Mouse (Mus musculus) MEL (cell line): ENCODE data around the gene Cbfa2t2. TPM values are rescaled to one million over a fixed set of nuclear protein-coding genes. Genes with fewer than 3 reads are reported as not detected.

Source experiments
- DNase-seq: peaks from one replicate; pipeline ENCODE4 v3.0.0; 2011; ENCODE audit warnings: low read depth, low spot score
- H3K27ac ChIP-seq: 2 replicates; pipeline ENCODE4 v1.5.1; 2012; ENCODE audit warnings: low read depth, mild to moderate bottlenecking, control low read depth, low read length, moderate library complexity; ENCODE audit not compliant: control insufficient read depth
- H3K27me3 ChIP-seq, 2 experiments: fragments of 150-350 bp in 1 of 2; sonication (generic) in 1 of 2; 2 replicates each; pipeline ENCODE4 v1.6.1; 2012; ENCODE audit warnings: low read length in 2 of 2, mild to moderate bottlenecking in 2 of 2, improper control_type of control experiment in 1 of 2, moderate library complexity in 1 of 2; ENCODE audit not compliant: insufficient read depth in 2 of 2, control insufficient read depth in 1 of 2
- H3K36me3 ChIP-seq, 2 experiments: 2 replicates each; pipeline ENCODE4 v1.6.1; 2012 to 2014; ENCODE audit warnings: low read length in 2 of 2, improper control_type of control experiment in 1 of 2, inconsistent platforms in 1 of 2, mild to moderate bottlenecking in 1 of 2; ENCODE audit not compliant: insufficient read depth in 2 of 2, control insufficient read depth in 1 of 2
- H3K4me1 ChIP-seq, 2 experiments: fragments of 150-350 bp in 1 of 2; sonication (generic) in 1 of 2; 2 replicates each; pipeline ENCODE4 v1.6.1; 2012; ENCODE audit warnings: low read length in 2 of 2, improper control_type of control experiment in 1 of 2, mild to moderate bottlenecking in 1 of 2; ENCODE audit not compliant: insufficient read depth in 2 of 2, control insufficient read depth in 1 of 2
- H3K4me3 ChIP-seq, 2 experiments: fragments of 150-350 bp in 1 of 2; sonication (generic) in 1 of 2; 2 replicates each; pipeline ENCODE4 v1.5.1; 2012; ENCODE audit warnings: low read depth in 2 of 2, low read length in 2 of 2, mild to moderate bottlenecking in 2 of 2, moderate library complexity in 2 of 2, control low read depth in 1 of 2, improper control_type of control experiment in 1 of 2; ENCODE audit not compliant: control insufficient read depth in 1 of 2, insufficient read depth in 1 of 2
- H3K79me2 ChIP-seq: 2 replicates; pipeline ENCODE4 v1.6.1; 2012; ENCODE audit warnings: mild to moderate bottlenecking, low read length, moderate library complexity; ENCODE audit not compliant: control insufficient read depth, poor library complexity, insufficient read depth
- H3K9ac ChIP-seq: 2 replicates; pipeline ENCODE4 v1.6.1; 2012; ENCODE audit warnings: low read depth, mild to moderate bottlenecking, control low read depth, low read length, moderate library complexity; ENCODE audit not compliant: control insufficient read depth, poor library complexity, severe bottlenecking
- H3K9me3 ChIP-seq: fragments of 150-350 bp; sonication (generic); replicated peaks from 2 replicates; pipeline ENCODE4 v1.6.1; 2012; ENCODE audit warnings: mild to moderate bottlenecking, low read length, improper control_type of control experiment, moderate library complexity; ENCODE audit not compliant: insufficient read depth
- BHLHE40 ChIP-seq: IDR thresholded peaks from 2 replicates; pipeline ENCODE4 v1.6.1; 2012; ENCODE audit warnings: low read depth, mild to moderate bottlenecking, inconsistent platforms, low read length, improper control_type of control experiment, borderline replicate concordance
- CHD2 ChIP-seq: IDR thresholded peaks from 2 replicates; pipeline ENCODE4 v1.6.1; 2011; ENCODE audit warnings: low read length, improper control_type of control experiment
- CTCF ChIP-seq, 3 experiments: IDR thresholded peaks in 2 of 3; conservative IDR thresholded peaks in 1 of 3; 2 replicates each; pipeline ENCODE4 v1.5.1; 2011 to 2012; ENCODE audit warnings: low read length in 3 of 3, low read depth in 2 of 3, mild to moderate bottlenecking in 2 of 3, improper control_type of control experiment in 1 of 3, inconsistent platforms in 1 of 3, mixed read lengths in 1 of 3, moderate library complexity in 1 of 3; ENCODE audit not compliant: control insufficient read depth in 1 of 3, insufficient read depth in 1 of 3, poor library complexity in 1 of 3, severe bottlenecking in 1 of 3
- ELF1 ChIP-seq: IDR thresholded peaks from 2 replicates; pipeline ENCODE4 v1.6.1; 2014; ENCODE audit warnings: low read depth, mild to moderate bottlenecking, inconsistent platforms, low read length, improper control_type of control experiment, moderate library complexity
- ETS1 ChIP-seq: IDR thresholded peaks from 2 replicates; pipeline ENCODE4 v1.6.1; 2012; ENCODE audit warnings: low read depth, mild to moderate bottlenecking, inconsistent platforms, low read length, improper control_type of control experiment, moderate library complexity
- GABPA ChIP-seq: IDR thresholded peaks from 2 replicates; pipeline ENCODE4 v1.6.1; 2012; ENCODE audit warnings: low read depth, mild to moderate bottlenecking, inconsistent platforms, low read length, improper control_type of control experiment, moderate library complexity
- GATA1 ChIP-seq: IDR thresholded peaks from 2 replicates; pipeline ENCODE4 v1.6.1; 2011; ENCODE audit warnings: low read depth, low read length, improper control_type of control experiment
- HCFC1 ChIP-seq: IDR thresholded peaks from 2 replicates; pipeline ENCODE4 v1.6.1; 2012; ENCODE audit warnings: low read depth, mild to moderate bottlenecking, inconsistent platforms, low read length, improper control_type of control experiment, moderate library complexity
- KAT2A ChIP-seq: conservative IDR thresholded peaks from 2 replicates; pipeline ENCODE4 v1.6.1; 2012; ENCODE audit warnings: low read depth, low read length, improper control_type of control experiment, inconsistent platforms
- MAFK ChIP-seq: IDR thresholded peaks from 2 replicates; pipeline ENCODE4 v1.6.1; 2011; ENCODE audit warnings: low read depth, mild to moderate bottlenecking, low read length, improper control_type of control experiment, borderline replicate concordance
- MAZ ChIP-seq: IDR thresholded peaks from 2 replicates; pipeline ENCODE4 v1.6.1; 2012; ENCODE audit warnings: low read depth, mild to moderate bottlenecking, inconsistent platforms, low read length, improper control_type of control experiment
- MXI1 ChIP-seq: IDR thresholded peaks from 2 replicates; pipeline ENCODE4 v1.6.1; 2011; ENCODE audit warnings: mild to moderate bottlenecking, low read depth, low read length, improper control_type of control experiment
- MYB ChIP-seq: IDR thresholded peaks from 2 replicates; pipeline ENCODE4 v1.6.1; 2011; ENCODE audit warnings: mild to moderate bottlenecking, low read depth, low read length, improper control_type of control experiment
- MYC ChIP-seq: IDR thresholded peaks from 2 replicates; pipeline ENCODE4 v1.6.1; 2011; ENCODE audit warnings: low read depth, mild to moderate bottlenecking, low read length, improper control_type of control experiment, moderate library complexity
- NELFE ChIP-seq: IDR thresholded peaks from 2 replicates; pipeline ENCODE4 v1.6.1; 2011; ENCODE audit warnings: low read depth, low read length, improper control_type of control experiment
- NRF1 ChIP-seq: IDR thresholded peaks from 2 replicates; pipeline ENCODE4 v1.6.1; 2014; ENCODE audit warnings: low read depth, mild to moderate bottlenecking, inconsistent platforms, low read length, improper control_type of control experiment, moderate library complexity; ENCODE audit not compliant: poor library complexity, insufficient read depth, severe bottlenecking
- POLR2AphosphoS2 ChIP-seq: IDR thresholded peaks from 2 replicates; pipeline ENCODE4 v1.6.1; 2011; ENCODE audit warnings: low read length, improper control_type of control experiment
- RAD21 ChIP-seq: IDR thresholded peaks from 2 replicates; pipeline ENCODE4 v1.6.1; 2011; ENCODE audit warnings: mild to moderate bottlenecking, low read depth, low read length, improper control_type of control experiment
- RCOR1 ChIP-seq: IDR thresholded peaks from 2 replicates; pipeline ENCODE4 v1.6.1; 2012; ENCODE audit warnings: low read depth, mild to moderate bottlenecking, inconsistent platforms, low read length, improper control_type of control experiment
- SMC3 ChIP-seq: IDR thresholded peaks from 2 replicates; pipeline ENCODE4 v1.6.1; 2011; ENCODE audit warnings: low read depth, low read length, improper control_type of control experiment
- TAL1 ChIP-seq: IDR thresholded peaks from 2 replicates; pipeline ENCODE4 v1.6.1; 2012; ENCODE audit warnings: mild to moderate bottlenecking, inconsistent platforms, low read length, moderate library complexity, mixed read lengths
- TBP ChIP-seq: IDR thresholded peaks from 2 replicates; pipeline ENCODE4 v1.8.0; 2011; ENCODE audit warnings: low read depth, low read length, improper control_type of control experiment
- TCF12 ChIP-seq: IDR thresholded peaks from 2 replicates; pipeline ENCODE4 v1.6.1; 2014; ENCODE audit warnings: low read depth, mild to moderate bottlenecking, inconsistent platforms, low read length, improper control_type of control experiment, moderate library complexity
- UBTF ChIP-seq: IDR thresholded peaks from 2 replicates; pipeline ENCODE4 v1.6.1; 2012; ENCODE audit warnings: low read depth, mild to moderate bottlenecking, inconsistent platforms, low read length, improper control_type of control experiment, moderate library complexity, borderline replicate concordance; ENCODE audit not compliant: insufficient read depth
- ZNF384 ChIP-seq: IDR thresholded peaks from 2 replicates; pipeline ENCODE4 v1.6.1; 2012; ENCODE audit warnings: low read depth, mild to moderate bottlenecking, inconsistent platforms, low read length, improper control_type of control experiment
- polyA plus RNA-seq, 2 experiments: library from polyadenylated mRNA; stranded (reverse) in 1 of 2; unstranded in 1 of 2; fragments of >175 nt in 1 of 2; fragments of >200 nt in 1 of 2; gene quantifications; 2 replicates each; pipeline versions ENCODE4 v1.2.1 to v1.2.4; 2012; ENCODE audit warnings: low replicate concordance in 2 of 2, low read depth in 1 of 2; ENCODE audit not compliant: insufficient read length in 2 of 2, insufficient read depth in 1 of 2, missing spikeins in 1 of 2
- total RNA-seq: library from RNA; depleted of rRNA; stranded (reverse); fragments of 300-350 nt; gene quantifications from 2 replicates; pipeline ENCODE4 v1.2.3, GENCODE M21; 2012

The Cbfa2t2 gene
- total and polyA plus RNA-seq, 3 experiments = 5.9 to 23.1 TPM; not detected in 1

- TF ChIP-seq RCOR1 = no peak
- TF ChIP-seq GATA1 = no peak
- no peak for TF ChIP-seq MYC
- no peak for TF ChIP-seq MYB
- no peak for TF ChIP-seq CTCF (IDR thresholded peaks at IDR 0.05 in 2 of 3, conservative IDR thresholded peaks at IDR 0.05 in 1 of 3; ENCODE audit: control insufficient read depth in 1 of 3, insufficient read depth in 1 of 3, low read depth in 2 of 3, low read length in 3 of 3, poor library complexity in 1 of 3, severe bottlenecking in 1 of 3)
- TF ChIP-seq TBP = no peak
- TF ChIP-seq KAT2A = no peak
- TF ChIP-seq MAFK = no peak
- no peak for TF ChIP-seq MXI1
- TF ChIP-seq ZNF384 = no peak
- no peak for TF ChIP-seq SMC3
- TF ChIP-seq HCFC1 = no peak
- TF ChIP-seq TCF12 = no peak
- no peak for TF ChIP-seq ETS1
- TF ChIP-seq MAZ = no peak
- TF ChIP-seq POLR2AphosphoS2 = no peak
- TF ChIP-seq TAL1 = no peak
- no peak for TF ChIP-seq GABPA
- TF ChIP-seq BHLHE40 = no peak
- no peak for TF ChIP-seq RAD21
- TF ChIP-seq, all 39 proteins: peak for 0
- no peak for DNase-seq
- Histone ChIP-seq H3K27me3 (peaks cover 2 to 3% of the 10 kb centered on the region in 2 experiments; a peak in 3 of 4 replicates), H3K36me3 (no peaks in the 10 kb centered on the region), H3K9ac (no peak overlapping the region), H3K4me1 (no peaks in the 10 kb centered on the region), H3K27ac (no peak overlapping the region), H3K4me3 (no peak overlapping the region), H3K9me3 (no peaks in the 10 kb centered on the region), H3K79me2 (no peaks in the 10 kb centered on the region)
These were observed 14.1 kb upstream of the Cbfa2t2 start for GRCm38 (mm10) chr2:154422181-154422580.

GRCm38 (mm10) chr2:154423548-154423947, 12.7 kb upstream of the Cbfa2t2 start:
- Histone ChIP-seq H3K9me3 (no peaks in the 10 kb centered on the region), H3K36me3 (no peaks in the 10 kb centered on the region), H3K4me3 (no peak overlapping the region), H3K79me2 (no peaks in the 10 kb centered on the region), H3K27me3 (peaks cover 2 to 3% of the 10 kb centered on the region in 2 experiments; a peak in 3 of 4 replicates), H3K27ac (no peak overlapping the region), H3K9ac (no peak overlapping the region), H3K4me1 (no peaks in the 10 kb centered on the region)
- no peak for DNase-seq
- no peak for TF ChIP-seq GATA1
- no peak for TF ChIP-seq NELFE
- TF ChIP-seq CHD2 = no peak
- TF ChIP-seq NRF1 = no peak
- TF ChIP-seq UBTF = no peak
- TF ChIP-seq POLR2AphosphoS2 = no peak
- no peak for TF ChIP-seq ELF1
- no peak for TF ChIP-seq RAD21
- no peak for TF ChIP-seq MYC
